Mouse (Mus musculus) hindbrain, embryonic 12.5 days (tissue): ENCODE measurements around the gene Spg20. TPM values are rescaled to one million over a fixed set of nuclear protein-coding genes. Genes with fewer than 3 reads are reported as not detected.

Source experiments
- ATAC-seq: fragments of 200-750 bp; cut with Nextera tagmentation; 2 replicates; pipeline ENCODE4 v1.8.0; 2017; ENCODE audit warnings: moderate TSS enrichment; ENCODE audit not compliant: low FRiP score
- H3K27ac ChIP-seq: fragments of 300-500 bp; sonication (generic); 2 replicates; pipeline ENCODE4 v1.5.1; 2016; ENCODE audit warnings: mild to moderate bottlenecking
- H3K27me3 ChIP-seq: fragments of 300-500 bp; sonication (generic); 2 replicates; pipeline ENCODE4 v1.6.1; 2016; ENCODE audit warnings: mild to moderate bottlenecking
- H3K36me3 ChIP-seq: fragments of 300-500 bp; sonication (generic); 2 replicates; pipeline ENCODE4 v1.6.1; 2016; ENCODE audit warnings: mild to moderate bottlenecking
- H3K4me1 ChIP-seq: fragments of 300-500 bp; sonication (generic); 2 replicates; pipeline ENCODE4 v1.6.1; 2016
- H3K4me2 ChIP-seq: fragments of 300-500 bp; sonication (generic); replicated peaks from 2 replicates; pipeline ENCODE4 v1.6.1; 2016; ENCODE audit warnings: mild to moderate bottlenecking
- H3K4me3 ChIP-seq: fragments of 300-500 bp; sonication (generic); 2 replicates; pipeline ENCODE4 v1.5.1; 2016; ENCODE audit warnings: mild to moderate bottlenecking
- H3K9ac ChIP-seq: fragments of 300-500 bp; sonication (generic); 2 replicates; pipeline ENCODE4 v1.6.1; 2016; ENCODE audit warnings: mild to moderate bottlenecking, moderate library complexity
- H3K9me3 ChIP-seq: fragments of 300-500 bp; sonication (generic); replicated peaks from 2 replicates; pipeline ENCODE4 v1.6.1; 2016; ENCODE audit warnings: mild to moderate bottlenecking
- WGBS: fragments of 180-500 bp; shearing (Covaris S2); methylation state at CpG from one replicate; pipeline ENCODE4 v1.1.7; 2016; 5-methylcytosine and 5-hydroxymethylcytosine counted together
- polyA plus RNA-seq: library from polyadenylated mRNA; unstranded; fragments of >200 nt; fragmentation: Nextera tagmentation; extraction: Ambion mirVana; gene quantifications from 2 replicates; pipeline ENCODE4 v1.2.1, GENCODE M21; 2016

Spg20 gene
- polyA plus RNA-seq, 1 experiment from 2014 or later = 47.1 TPM

DNA sequence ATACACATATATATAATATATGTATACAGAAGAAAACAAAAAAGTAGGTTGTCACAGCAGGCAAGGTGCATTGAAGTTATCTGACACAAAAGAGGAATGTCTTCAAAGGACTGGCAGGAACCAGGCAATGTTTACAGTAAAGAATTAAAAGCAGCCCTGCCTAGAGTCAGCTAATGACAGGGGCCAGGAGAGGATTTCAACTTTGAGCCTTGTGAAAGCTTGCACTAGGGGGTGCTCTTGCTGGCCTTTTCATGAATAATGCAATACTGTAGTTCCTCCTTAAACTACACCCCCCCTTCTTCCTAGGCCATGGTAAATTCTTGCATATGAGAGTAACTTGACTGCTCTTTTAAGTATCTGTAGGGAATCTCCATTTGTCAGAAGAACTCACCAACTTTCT is 10.8 kb upstream of the Spg20 start:
- H3K4me1 ChIP-seq = peaks cover 14% of the 10 kb centered on the region
- no peak for ATAC-seq
- H3K36me3 ChIP-seq = no peaks in the 10 kb centered on the region
- H3K4me2 ChIP-seq = no peak overlapping the region
- no peak overlapping the region for H3K9ac ChIP-seq
- H3K4me3 ChIP-seq = no peak overlapping the region
- H3K9me3 ChIP-seq = no peaks in the 10 kb centered on the region
- no peaks in the 10 kb centered on the region for H3K27me3 ChIP-seq
- no peak overlapping the region for H3K27ac ChIP-seq

DNA sequence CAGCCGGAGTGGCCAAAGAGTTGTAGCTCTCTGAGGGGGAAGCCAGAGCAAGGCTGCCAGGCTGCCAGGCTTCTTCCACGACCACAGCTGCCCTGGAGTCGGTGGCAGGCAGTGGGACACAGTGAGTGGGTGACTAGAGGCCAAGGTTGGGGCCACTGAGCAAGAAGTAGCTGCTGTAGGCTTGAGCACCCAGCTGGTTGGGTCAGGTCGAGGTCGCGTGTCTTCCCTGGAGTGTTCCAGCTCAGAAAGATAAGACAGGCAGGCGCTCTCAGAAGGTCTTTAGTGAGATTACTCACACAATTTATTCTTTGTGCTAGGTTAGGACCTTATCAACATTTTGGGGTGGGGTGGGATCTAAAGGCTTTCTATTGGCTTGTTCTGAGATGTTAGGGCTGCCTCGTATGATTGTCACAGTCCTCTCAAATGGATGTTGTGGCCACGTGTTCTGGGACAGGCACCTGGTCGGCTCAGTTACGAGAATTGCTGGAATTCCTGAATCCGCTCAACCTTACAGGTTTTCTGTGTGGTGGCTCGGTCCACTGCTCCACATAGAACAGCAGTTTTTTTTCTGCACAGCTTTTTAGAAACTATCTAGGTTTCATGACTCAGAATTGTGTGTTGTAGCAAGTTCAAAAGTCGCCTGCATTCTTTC is 6.4 kb upstream of the Spg20 start:
- Histone ChIP-seq H3K9me3 (no peaks in the 10 kb centered on the region), H3K27me3 (no peaks in the 10 kb centered on the region), H3K27ac (no peak overlapping the region), H3K36me3 (no peaks in the 10 kb centered on the region), H3K4me3 (no peak overlapping the region), H3K4me2 (no peak overlapping the region), H3K4me1 (no peaks in the 10 kb centered on the region), H3K9ac (no peak overlapping the region)
- no peak for ATAC-seq
- WGBS = 81% methylated on average over 14 of the region's 14 CpGs

- no peak overlapping the region for H3K4me2 ChIP-seq
- H3K4me1 ChIP-seq = no peaks in the 10 kb centered on the region
- 88% methylated on average over 17 of the region's 17 CpGs for WGBS
- H3K4me3 ChIP-seq = no peak overlapping the region
- no peak overlapping the region for H3K27ac ChIP-seq
- no peaks in the 10 kb centered on the region for H3K27me3 ChIP-seq
- ATAC-seq = no peak
- H3K36me3 ChIP-seq = no peaks in the 10 kb centered on the region
- H3K9me3 ChIP-seq = no peaks in the 10 kb centered on the region
- H3K9ac ChIP-seq = no peak overlapping the region
Measured at GRCm38 (mm10) chr3:55106051-55106450, 5.9 kb upstream of the Spg20 start.

- H3K36me3 ChIP-seq = no peaks in the 10 kb centered on the region
- no peaks in the 10 kb centered on the region for H3K9me3 ChIP-seq
- no peak overlapping the region for H3K27ac ChIP-seq
- H3K9ac ChIP-seq = no peak overlapping the region
- no peaks in the 10 kb centered on the region for H3K27me3 ChIP-seq
- peaks cover 13% of the 10 kb centered on the region for H3K4me1 ChIP-seq
- ATAC-seq = no peak
- H3K4me3 ChIP-seq = no peak overlapping the region
- 86% methylated on average over 4 of the region's 4 CpGs for WGBS
- H3K4me2 ChIP-seq = no peak overlapping the region
Measured at GRCm38 (mm10) chr3:55109097-55109496, 2.8 kb upstream of the Spg20 start.

- peak overlapping the region; percentile 88 for H3K27ac ChIP-seq
- peaks cover 20% of the 10 kb centered on the region for H3K4me1 ChIP-seq
- H3K36me3 ChIP-seq = peaks cover 14% of the 10 kb centered on the region
- H3K9me3 ChIP-seq = no peaks in the 10 kb centered on the region
- peak overlapping the region; percentile 71 for H3K4me2 ChIP-seq
- peak overlapping the region; percentile 88 for H3K9ac ChIP-seq
- ATAC-seq = no peak
- peak overlapping the region; percentile 72 for H3K4me3 ChIP-seq
- no peaks in the 10 kb centered on the region for H3K27me3 ChIP-seq
- 46% methylated on average over 16 of the region's 16 CpGs for WGBS
Measured at GRCm38 (mm10) chr3:55112710-55113415, 955 bp downstream of the Spg20 start.

GRCm38 (mm10) chr3:55114313-55115065 is 2.6 kb downstream of the Spg20 start:
- H3K4me1 ChIP-seq = peaks cover 20% of the 10 kb centered on the region
- H3K27me3 ChIP-seq = no peaks in the 10 kb centered on the region
- peaks cover 30% of the 10 kb centered on the region for H3K36me3 ChIP-seq
- H3K9me3 ChIP-seq = no peaks in the 10 kb centered on the region
- H3K9ac ChIP-seq = no peak overlapping the region
- 67% methylated on average over 7 of the region's 7 CpGs for WGBS
- H3K27ac ChIP-seq = no peak overlapping the region
- no peak for ATAC-seq
- H3K4me2 ChIP-seq = 0 out of 2 replicates have a peak overlapping the region, but pooled peaks have one; percentile 1
- H3K4me3 ChIP-seq = no peak overlapping the region

GRCm38 (mm10) chr3:55115071-55115470 is 3.2 kb downstream of the Spg20 start:
- Histone ChIP-seq H3K27ac (no peak overlapping the region), H3K4me3 (no peak overlapping the region), H3K9ac (no peak overlapping the region), H3K36me3 (peaks cover 33% of the 10 kb centered on the region), H3K4me2 (0 out of 2 replicates have a peak overlapping the region, but pooled peaks have one; percentile 1), H3K9me3 (no peaks in the 10 kb centered on the region), H3K4me1 (peaks cover 20% of the 10 kb centered on the region), H3K27me3 (no peaks in the 10 kb centered on the region)
- 56% methylated on average over 1 of the region's 1 CpGs for WGBS
- no peak for ATAC-seq

DNA sequence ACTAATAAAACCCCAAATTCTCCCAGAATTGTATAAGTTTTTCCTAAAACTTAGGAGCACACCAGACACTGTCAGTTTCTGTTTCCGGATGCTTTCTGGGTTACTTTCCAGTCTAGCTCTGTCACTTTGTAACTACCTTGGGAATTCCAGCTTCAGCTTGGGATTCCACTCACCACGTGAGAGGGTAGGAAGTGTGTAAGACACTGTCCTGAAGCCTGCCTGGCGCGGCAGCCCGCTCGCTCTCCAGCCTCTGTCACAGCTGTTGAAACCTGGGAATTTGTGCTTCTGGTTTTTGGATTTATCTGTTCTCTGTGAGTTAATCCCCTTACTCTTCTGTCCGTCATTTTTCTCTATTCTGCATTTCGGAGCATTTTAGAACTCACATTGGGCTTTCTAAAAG is 4.1 kb downstream of the Spg20 start:
- peaks cover 41% of the 10 kb centered on the region for H3K36me3 ChIP-seq
- WGBS = 93% methylated on average over 8 of the region's 8 CpGs

DNA sequence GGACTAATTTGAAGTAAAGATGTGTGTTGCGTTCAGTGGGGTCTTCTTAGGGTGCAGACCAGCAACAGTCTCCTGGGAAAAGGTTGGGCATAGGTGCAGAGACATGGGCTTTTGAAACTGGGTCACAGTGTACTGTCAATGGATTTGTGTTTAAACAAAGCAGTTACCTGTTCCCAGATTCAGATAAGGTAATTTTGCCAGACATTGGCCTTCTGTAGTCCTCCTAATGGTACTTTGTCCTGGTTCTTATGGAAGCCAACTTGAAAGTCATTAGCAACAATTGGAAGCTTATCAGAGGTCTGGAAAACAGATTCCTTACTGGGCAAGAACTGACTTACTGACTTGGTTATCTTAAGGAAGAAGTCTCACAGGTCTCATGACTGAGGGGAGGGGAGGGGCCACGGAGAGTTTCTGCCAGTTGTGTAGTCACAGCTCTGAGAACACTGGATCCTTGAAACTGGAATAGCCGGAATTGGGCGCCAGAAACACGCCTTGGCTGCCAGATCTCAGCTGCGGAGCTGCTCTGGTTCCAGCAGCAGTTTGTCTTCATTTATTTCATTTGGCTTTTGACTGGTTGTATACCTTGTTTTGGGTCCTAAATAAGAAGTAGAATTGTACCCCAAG is 7.5 kb downstream of the Spg20 start:
- Histone ChIP-seq H3K9ac (no peak overlapping the region), H3K4me3 (no peak overlapping the region), H3K9me3 (no peaks in the 10 kb centered on the region), H3K4me1 (peaks cover 5% of the 10 kb centered on the region; the same call in 1 of the 2 replicates), H3K27ac (no peak overlapping the region), H3K36me3 (peaks cover 70% of the 10 kb centered on the region), H3K4me2 (no peak overlapping the region), H3K27me3 (no peaks in the 10 kb centered on the region)
- no peak for ATAC-seq
- 89% methylated on average over 6 of the region's 6 CpGs for WGBS

More for the DNA sequence above, 4.1 kb downstream of the Spg20 start:
- Histone ChIP-seq H3K4me1 (peaks cover 20% of the 10 kb centered on the region), H3K27me3 (no peaks in the 10 kb centered on the region), H3K4me2 (no peak overlapping the region), H3K27ac (no peak overlapping the region), H3K4me3 (no peak overlapping the region), H3K9ac (no peak overlapping the region), H3K9me3 (no peaks in the 10 kb centered on the region)
- no peak for ATAC-seq

GRCm38 (mm10) chr3:55122336-55122870 is 10.5 kb downstream of the Spg20 start:
- Histone ChIP-seq H3K4me3 (no peak overlapping the region), H3K4me2 (no peak overlapping the region), H3K9ac (no peak overlapping the region), H3K27ac (no peak overlapping the region), H3K4me1 (no peaks in the 10 kb centered on the region), H3K36me3 (peaks cover 90% of the 10 kb centered on the region), H3K27me3 (no peaks in the 10 kb centered on the region), H3K9me3 (no peaks in the 10 kb centered on the region)
- ATAC-seq = no peak
- 84% methylated on average over 3 of the region's 3 CpGs for WGBS

GRCm38 (mm10) chr3:55123064-55123463 is 11.2 kb downstream of the Spg20 start:
- Histone ChIP-seq H3K9me3 (no peaks in the 10 kb centered on the region), H3K27me3 (no peaks in the 10 kb centered on the region), H3K4me2 (no peak overlapping the region), H3K27ac (no peak overlapping the region), H3K9ac (no peak overlapping the region), H3K36me3 (peaks cover 90% of the 10 kb centered on the region), H3K4me3 (no peak overlapping the region), H3K4me1 (no peaks in the 10 kb centered on the region)
- no peak for ATAC-seq
- WGBS = 89% methylated on average over 4 of the region's 4 CpGs

DNA sequence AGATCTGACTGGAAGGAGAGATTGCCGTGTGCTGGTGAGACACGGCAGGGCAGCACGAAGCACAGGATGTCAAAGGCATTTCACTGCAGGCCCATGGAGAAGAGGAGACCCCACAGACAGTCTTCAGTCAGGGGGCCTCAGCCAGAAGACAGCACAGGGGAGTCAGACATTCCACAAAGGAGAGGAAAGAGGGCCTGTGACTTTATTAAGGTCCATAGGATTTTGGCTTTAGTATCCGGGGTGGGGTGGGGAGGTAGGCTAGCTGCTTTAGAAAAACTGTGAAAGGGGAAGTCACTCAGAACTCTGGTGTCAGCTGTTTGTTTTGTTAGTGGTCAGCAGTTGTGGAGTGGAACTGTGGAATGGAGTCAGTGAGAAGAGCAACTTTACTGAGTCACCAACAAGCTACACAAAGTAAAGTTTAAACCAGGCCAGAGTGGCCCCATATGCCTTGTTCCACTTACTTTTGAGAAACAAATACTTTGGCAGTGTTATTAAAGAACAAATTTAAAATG is 17.3 kb downstream of the Spg20 start:
- Histone ChIP-seq H3K4me3 (no peak overlapping the region), H3K9ac (no peak overlapping the region), H3K9me3 (no peaks in the 10 kb centered on the region), H3K4me2 (no peak overlapping the region), H3K27ac (no peak overlapping the region), H3K4me1 (no peaks in the 10 kb centered on the region), H3K36me3 (peaks cover 79% of the 10 kb centered on the region), H3K27me3 (no peaks in the 10 kb centered on the region)
- WGBS = 79% methylated on average over 4 of the region's 4 CpGs
- no peak for ATAC-seq
